Mouse (Mus musculus) left cerebral cortex, postnatal 4 days (tissue): ENCODE results near the gene Gm21983. TPM values are rescaled to one million over a fixed set of nuclear protein-coding genes. Genes with fewer than 3 reads are reported as not detected.
A peak's percentile ranks its signal among the peaks of the same experiment; 100 is the strongest.

ENCODE experiments used
- DNase-seq: peaks from one replicate; pipeline ENCODE4 v3.0.0-alpha.2; 2022
- intact Hi-C: fragments of 180-260 bp; cut with DNase I; formaldehyde crosslinking; loops from one replicate; pipeline ENCODE4 v1.15.1; 2025
- total RNA-seq, 2 experiments: library from RNA; stranded (reverse); gene quantifications; 2 replicates each; pipeline ENCODE4 v1.2.3; 2021

Gene Gm21983
- total RNA-seq = not detected

GRCm38 (mm10) chr7:27180837-27181695, at the start of gene Gm21983, which contains the start of gene Mia:
Gene Gm21983, minus strand, starts transcription at chr7:27181086.
Gene Mia, minus strand, starts transcription at chr7:27181157.
- intact Hi-C loops = no loop called here
- DNase-seq = no peak

GRCm38 (mm10) chr7:27228865-27229264, 48.0 kb upstream of the Gm21983 start:
- DNase-seq = no peak
- intact Hi-C loops = no loop called here

GRCm38 (mm10) chr7:27228281-27228821, 47.5 kb upstream of the Gm21983 start, which contains the start of gene Itpkc:
Gene Itpkc, minus strand, starts transcription at chr7:27228661.
- peak; percentile 92 for DNase-seq
- intact Hi-C loops = no loop called here

GRCm38 (mm10) chr7:27227676-27228075, 46.8 kb upstream of the Gm21983 start:
- intact Hi-C loops = no loop called here
- no peak for DNase-seq

GRCm38 (mm10) chr7:27227276-27227675, 46.4 kb upstream of the Gm21983 start:
- intact Hi-C loops = no loop called here

GRCm38 (mm10) chr7:27224877-27225575, 44.1 kb upstream of the Gm21983 start:
- intact Hi-C loops = no loop called here
- DNase-seq = no peak

More at GRCm38 (mm10) chr7:27227276-27227675, 46.4 kb upstream of the Gm21983 start:
- no peak for DNase-seq

- intact Hi-C loops = no loop called here
Measured at GRCm38 (mm10) chr7:27222538-27222937, 41.7 kb upstream of the Gm21983 start.

GRCm38 (mm10) chr7:27221939-27222338, 41.1 kb upstream of the Gm21983 start:
- intact Hi-C loops = no loop called here
- no peak for DNase-seq

More at GRCm38 (mm10) chr7:27222538-27222937, 41.7 kb upstream of the Gm21983 start:
- DNase-seq = no peak

GRCm38 (mm10) chr7:27219937-27220336, 39.1 kb upstream of the Gm21983 start:
- intact Hi-C loops = no loop called here
- no peak for DNase-seq

GRCm38 (mm10) chr7:27218586-27218985, 37.7 kb upstream of the Gm21983 start:
- DNase-seq = no peak
- intact Hi-C loops = no loop called here

- intact Hi-C loops = no loop called here
- DNase-seq = no peak
Measured at GRCm38 (mm10) chr7:27212626-27213025, 31.7 kb upstream of the Gm21983 start.

- intact Hi-C loops = no loop called here
- no peak for DNase-seq
Measured at GRCm38 (mm10) chr7:27203730-27204449, 23.0 kb upstream of the Gm21983 start.

- intact Hi-C loops = no loop called here
- no peak for DNase-seq
Measured at GRCm38 (mm10) chr7:27198779-27199178, 17.9 kb upstream of the Gm21983 start.

- intact Hi-C loops = no loop called here
- DNase-seq = no peak
Measured at GRCm38 (mm10) chr7:27198355-27198754, 17.5 kb upstream of the Gm21983 start.

- intact Hi-C loops = no loop called here
- DNase-seq = no peak
Measured at GRCm38 (mm10) chr7:27197634-27198033, 16.7 kb upstream of the Gm21983 start.

GRCm38 (mm10) chr7:27197136-27197535, 16.2 kb upstream of the Gm21983 start:
- intact Hi-C loops = no loop called here

GRCm38 (mm10) chr7:27195681-27196611, 15.1 kb upstream of the Gm21983 start, which contains the start of the genes BC024978 and Snrpa:
Gene BC024978, plus strand, starts transcription at chr7:27195781.
Gene Snrpa, minus strand, starts transcription at chr7:27196271.
- peak; percentile 94 for DNase-seq
- intact Hi-C loops = no loop called here

More at GRCm38 (mm10) chr7:27197136-27197535, 16.2 kb upstream of the Gm21983 start:
- DNase-seq = no peak

- no peak for DNase-seq
- intact Hi-C loops = no loop called here
Measured at GRCm38 (mm10) chr7:27193731-27194130, 12.8 kb upstream of the Gm21983 start.

GRCm38 (mm10) chr7:27192434-27192833, 11.5 kb upstream of the Gm21983 start:
- DNase-seq = no peak
- intact Hi-C loops = no loop called here
